Mouse (Mus musculus) liver, embryonic 11.5 days (tissue): ENCODE data around the gene Mbnl2. TPM values are rescaled to one million over a fixed set of nuclear protein-coding genes. Genes with fewer than 3 reads are reported as not detected.
A peak's percentile ranks its signal among the peaks of the same experiment; 100 is the strongest.

Experiments used
- ATAC-seq: fragments of 200-750 bp; cut with Nextera tagmentation; replicated peaks from 2 replicates; pipeline ENCODE4 v1.8.0; 2017; ENCODE audit warnings: moderate number of reproducible peaks, mild to moderate bottlenecking, moderate TSS enrichment, moderate library complexity; ENCODE audit not compliant: low FRiP score
- DNase-seq: peaks from one replicate; pipeline ENCODE4 v3.0.0-alpha.2; 2017; ENCODE audit warnings: low spot score
- H3K27ac ChIP-seq: fragments of 300-500 bp; sonication (generic); 2 replicates; pipeline ENCODE4 v1.5.1; 2014; ENCODE audit warnings: mild to moderate bottlenecking, low read depth, low read length, control low read depth
- H3K27me3 ChIP-seq: fragments of 300-500 bp; sonication (generic); replicated peaks from 2 replicates; pipeline ENCODE4 v1.6.1; 2014; ENCODE audit warnings: low read length, mixed read lengths; ENCODE audit not compliant: control insufficient read depth, insufficient read depth
- H3K36me3 ChIP-seq: fragments of 300-500 bp; sonication (generic); 2 replicates; pipeline ENCODE4 v1.6.1; 2014; ENCODE audit warnings: mild to moderate bottlenecking, low read length, moderate library complexity, mixed read lengths; ENCODE audit not compliant: control insufficient read depth, insufficient read depth
- H3K4me1 ChIP-seq: fragments of 300-500 bp; sonication (generic); replicated peaks from 2 replicates; pipeline ENCODE4 v1.6.1; 2014; ENCODE audit warnings: low read length, mixed read lengths; ENCODE audit not compliant: control insufficient read depth, insufficient read depth
- H3K4me2 ChIP-seq: fragments of 300-500 bp; sonication (generic); 2 replicates; pipeline ENCODE4 v1.6.1; 2014; ENCODE audit warnings: mild to moderate bottlenecking, control low read depth, moderate library complexity
- H3K4me3 ChIP-seq: fragments of 300-500 bp; sonication (generic); 2 replicates; pipeline ENCODE4 v1.5.1; 2014; ENCODE audit warnings: low read depth, low read length, control low read depth
- H3K9ac ChIP-seq: fragments of 300-500 bp; sonication (generic); 2 replicates; pipeline ENCODE4 v1.6.1; 2014; ENCODE audit warnings: low read depth, low read length, control low read depth
- H3K9me3 ChIP-seq: fragments of 300-500 bp; sonication (generic); 2 replicates; pipeline ENCODE4 v1.6.1; 2016; ENCODE audit warnings: low read length, inconsistent platforms, mixed read lengths; ENCODE audit not compliant: control insufficient read depth
- WGBS: fragments of 180-500 bp; shearing (Covaris S2); extraction: QIAGEN DNeasy Blood & Tissue Kit; methylation state at CpG from one replicate; pipeline ENCODE4 v1.1.7; 2014; 5-methylcytosine and 5-hydroxymethylcytosine counted together
- polyA plus RNA-seq: library from polyadenylated mRNA; unstranded; fragments of >200 nt; fragmentation: Nextera tagmentation; extraction: Ambion mirVana; gene quantifications from 2 replicates; pipeline ENCODE4 v1.2.1, GENCODE M21; 2014

Gene Mbnl2
- polyA plus RNA-seq, 1 experiment from 2014 or later: 38.2 TPM

- peaks cover 32% of the 10 kb centered on the region for H3K4me1 ChIP-seq
- no peak overlapping the region for H3K27ac ChIP-seq
- H3K9me3 ChIP-seq: no peaks in the 10 kb centered on the region
- 92% methylated on average over 6 of the region's 6 CpGs for WGBS
- DNase-seq (no peak), ATAC-seq (no peak)
- H3K4me2 ChIP-seq: no peak overlapping the region
- H3K27me3 ChIP-seq: no peaks in the 10 kb centered on the region
- H3K4me3 ChIP-seq: no peak overlapping the region
- H3K9ac ChIP-seq: no peak overlapping the region
- H3K36me3 ChIP-seq: no peaks in the 10 kb centered on the region
Observed at GRCm38 (mm10) chr14:120309691-120310090, 34.2 kb downstream of the Mbnl2 start.

- ATAC-seq: no peak
- no peaks in the 10 kb centered on the region for H3K36me3 ChIP-seq
- WGBS: 76% methylated on average over 12 of the region's 12 CpGs
- no peak overlapping the region for H3K4me3 ChIP-seq
- no peak overlapping the region for H3K4me2 ChIP-seq
- no peak for DNase-seq
- no peak overlapping the region for H3K9ac ChIP-seq
- H3K27ac ChIP-seq: no peak overlapping the region
- H3K9me3 ChIP-seq: no peaks in the 10 kb centered on the region
- no peaks in the 10 kb centered on the region for H3K27me3 ChIP-seq
- H3K4me1 ChIP-seq: peaks cover 32% of the 10 kb centered on the region
Observed at GRCm38 (mm10) chr14:120311330-120312097, 36.0 kb downstream of the Mbnl2 start.

DNA sequence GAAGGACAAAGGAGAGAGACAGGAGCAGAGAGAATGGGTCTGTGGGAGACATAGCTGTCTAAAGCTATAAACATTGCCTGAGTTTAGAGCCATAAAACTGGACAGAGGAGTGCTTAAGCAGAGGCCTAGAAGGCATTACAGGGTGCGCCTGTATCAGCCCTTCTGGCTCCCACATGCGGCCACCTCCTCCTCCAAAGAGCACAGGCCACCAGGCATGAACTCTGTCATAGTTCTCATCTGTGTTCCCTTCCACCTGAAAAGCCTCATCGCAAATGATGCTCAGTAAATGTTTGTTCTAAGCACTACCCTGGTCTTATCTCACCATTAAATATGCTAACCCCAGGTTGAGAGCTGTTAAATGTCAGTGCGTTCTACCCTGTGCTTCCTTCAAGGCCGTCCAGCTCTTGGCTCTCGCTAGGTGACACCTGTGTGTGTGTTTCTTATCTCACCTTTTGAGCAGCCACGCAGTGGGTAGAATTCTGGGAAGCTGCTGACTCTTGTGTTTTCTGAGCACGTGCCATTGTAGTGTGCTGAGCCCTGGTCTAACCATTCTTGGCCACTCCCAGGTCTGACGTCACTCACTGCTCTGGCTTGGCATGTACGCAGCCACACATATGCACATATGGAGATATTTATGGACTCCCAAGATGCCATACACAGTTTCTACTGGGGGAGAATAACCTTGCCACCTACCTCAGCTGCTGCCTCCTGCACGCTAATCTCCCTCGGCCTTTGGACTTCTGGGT, 37.4 kb downstream of the Mbnl2 start:
- WGBS: 67% methylated on average over 12 of the region's 12 CpGs
- no peak overlapping the region for H3K4me3 ChIP-seq
- no peaks in the 10 kb centered on the region for H3K36me3 ChIP-seq
- H3K9ac ChIP-seq: no peak overlapping the region
- H3K4me1 ChIP-seq: peaks cover 23% of the 10 kb centered on the region
- DNase-seq (no peak), ATAC-seq (peak; percentile 31; the same call in 1 of the 2 replicates)
- H3K27me3 ChIP-seq: no peaks in the 10 kb centered on the region
- no peak overlapping the region for H3K4me2 ChIP-seq
- no peaks in the 10 kb centered on the region for H3K9me3 ChIP-seq
- H3K27ac ChIP-seq: no peak overlapping the region

DNA sequence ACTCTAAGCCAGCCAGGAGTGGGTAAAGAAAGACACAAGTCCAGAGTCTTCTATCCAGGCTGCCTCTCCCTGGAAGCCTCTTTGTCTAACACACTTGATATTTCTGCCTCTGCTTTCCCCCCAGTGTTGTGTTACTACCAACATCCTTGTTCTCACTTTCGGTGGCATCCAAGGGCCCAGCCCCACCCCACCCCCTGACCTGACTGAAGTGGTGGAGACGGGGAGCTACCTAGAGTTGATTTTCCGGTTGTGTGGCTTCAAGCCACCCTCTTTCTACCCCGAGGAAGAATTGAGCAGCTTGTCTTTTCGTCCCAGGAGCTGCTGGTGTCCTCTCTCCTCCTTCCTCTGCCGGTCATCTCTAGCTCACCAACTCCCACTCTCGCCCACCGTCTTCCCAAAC, 38.0 kb downstream of the Mbnl2 start:
- Histone ChIP-seq H3K27ac (no peak overlapping the region), H3K9me3 (no peaks in the 10 kb centered on the region), H3K36me3 (no peaks in the 10 kb centered on the region), H3K4me1 (peaks cover 18% of the 10 kb centered on the region), H3K4me3 (no peak overlapping the region), H3K9ac (no peak overlapping the region), H3K27me3 (no peaks in the 10 kb centered on the region), H3K4me2 (no peak overlapping the region)
- DNase-seq (no peak), ATAC-seq (0 out of 2 replicates have a peak, but pooled peaks have one; percentile 6)
- WGBS: 87% methylated on average over 8 of the region's 8 CpGs

DNA sequence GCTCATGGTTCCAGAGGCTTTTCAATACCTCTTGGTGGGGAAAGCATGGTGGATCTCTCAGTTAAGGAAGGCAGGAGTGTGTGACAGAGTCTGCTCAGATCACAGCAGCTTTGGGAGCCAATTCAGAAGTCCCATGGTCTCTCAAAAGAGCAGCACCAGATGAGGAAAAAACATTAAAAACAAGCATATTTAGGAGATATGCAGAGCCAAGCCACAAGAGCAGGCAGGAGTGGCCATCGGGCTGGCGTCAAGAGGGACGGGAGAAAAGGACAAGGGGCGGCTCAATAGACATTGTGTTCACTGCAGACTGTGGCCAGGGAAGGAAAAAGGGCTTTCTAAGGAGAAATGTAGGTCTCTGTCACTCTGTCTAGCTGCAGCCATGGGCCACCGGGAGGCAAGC, 40.3 kb downstream of the Mbnl2 start:
- 84% methylated on average over 5 of the region's 5 CpGs for WGBS
- Histone ChIP-seq H3K4me3 (no peak overlapping the region), H3K4me2 (no peak overlapping the region), H3K9ac (no peak overlapping the region), H3K9me3 (no peaks in the 10 kb centered on the region), H3K27ac (no peak overlapping the region), H3K4me1 (peaks cover 12% of the 10 kb centered on the region), H3K36me3 (no peaks in the 10 kb centered on the region), H3K27me3 (no peaks in the 10 kb centered on the region)
- ATAC-seq: no peak
- no peak for DNase-seq

DNA sequence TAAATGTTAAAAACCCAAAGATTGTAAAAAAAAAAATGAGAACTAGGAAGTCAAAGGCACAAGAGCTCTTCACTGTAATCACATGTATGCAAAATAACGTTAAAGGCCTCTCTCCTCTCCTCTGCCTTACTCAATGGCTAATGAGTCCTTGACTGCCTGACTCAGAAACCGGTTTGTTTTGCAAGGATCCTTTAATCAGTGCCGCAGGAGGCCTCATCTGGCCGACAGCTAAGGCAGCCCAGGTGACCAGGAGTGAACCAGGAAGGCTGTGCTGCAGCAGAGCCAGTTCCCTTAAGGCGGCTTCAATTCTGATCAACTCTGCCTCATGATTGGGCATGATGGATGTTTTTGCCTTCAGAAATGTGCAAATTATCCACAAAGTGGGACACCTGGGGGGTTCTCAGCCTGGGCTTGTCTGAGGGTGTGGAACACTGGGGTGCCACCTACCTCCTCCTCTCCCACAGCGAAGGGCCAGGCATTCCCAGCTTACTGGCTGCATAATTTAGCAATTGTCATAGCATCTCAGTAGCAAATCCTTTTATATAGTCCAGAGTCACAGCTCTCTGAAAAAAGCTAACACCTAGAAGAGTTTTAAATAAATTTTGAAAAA, 43.0 kb downstream of the Mbnl2 start:
- ATAC-seq: no peak
- peaks cover 4% of the 10 kb centered on the region for H3K4me1 ChIP-seq
- 57% methylated on average over 6 of the region's 6 CpGs for WGBS

GRCm38 (mm10) chr14:120318974-120319731, 43.7 kb downstream of the Mbnl2 start:
- Histone ChIP-seq H3K9me3 (no peaks in the 10 kb centered on the region), H3K36me3 (no peaks in the 10 kb centered on the region), H3K4me2 (no peak overlapping the region), H3K27ac (no peak overlapping the region), H3K4me1 (peaks cover 5% of the 10 kb centered on the region), H3K27me3 (no peaks in the 10 kb centered on the region), H3K9ac (no peak overlapping the region), H3K4me3 (no peak overlapping the region)
- ATAC-seq (no peak), DNase-seq (no peak)
- WGBS: 75% methylated on average over 9 of the region's 9 CpGs

More for the DNA sequence above, 43.0 kb downstream of the Mbnl2 start:
- Histone ChIP-seq H3K27ac (no peak overlapping the region), H3K4me3 (no peak overlapping the region), H3K9me3 (no peaks in the 10 kb centered on the region), H3K4me2 (no peak overlapping the region), H3K9ac (no peak overlapping the region), H3K36me3 (no peaks in the 10 kb centered on the region), H3K27me3 (no peaks in the 10 kb centered on the region)
- DNase-seq: no peak

GRCm38 (mm10) chr14:120322041-120322440, 46.6 kb downstream of the Mbnl2 start:
- DNase-seq (no peak), ATAC-seq (no peak)
- Histone ChIP-seq H3K4me1 (peaks cover 7% of the 10 kb centered on the region; the same call in 1 of the 2 replicates), H3K36me3 (no peaks in the 10 kb centered on the region), H3K4me2 (no peak overlapping the region), H3K9me3 (no peaks in the 10 kb centered on the region), H3K9ac (no peak overlapping the region), H3K27me3 (no peaks in the 10 kb centered on the region), H3K4me3 (no peak overlapping the region), H3K27ac (no peak overlapping the region)
- WGBS: 84% methylated on average over 8 of the region's 8 CpGs
